Mouse (Mus musculus): ENCODE measurements at regions not wholly inside any gene's neighbourhood (a gene's known extent, or its start where the extent isn't known, plus 50 kb on each side); places are given as distances from the start of the nearest gene placed in this dataset.

- TF ChIP-seq CTCF (IDR thresholded peaks at IDR 0.05; ENCODE audit: low read depth) (no peak), EP300 (IDR thresholded peaks at IDR 0.05; ENCODE audit: low read depth) (no peak)
These were observed 99.3 kb downstream of the Fasl start for GRCm38 (mm10) chr1:161688946-161689345.
